Mouse (Mus musculus) hindbrain, embryonic 14.5 days (tissue): ENCODE results near the gene Gopc. TPM values are rescaled to one million over a fixed set of nuclear protein-coding genes. Genes with fewer than 3 reads are reported as not detected.

Experiments used
- ATAC-seq: fragments of 200-750 bp; cut with Nextera tagmentation; 2 replicates; pipeline ENCODE4 v1.8.0; 2017; ENCODE audit warnings: moderate number of reproducible peaks, mild to moderate bottlenecking, moderate TSS enrichment, moderate library complexity; ENCODE audit not compliant: low FRiP score
- DNase-seq: peaks from one replicate; pipeline ENCODE4 v3.0.0-alpha.2; 2015; ENCODE audit warnings: low spot score
- H3K27ac ChIP-seq: fragments of 300-500 bp; sonication (generic); 2 replicates; pipeline ENCODE4 v1.5.1; 2014; ENCODE audit warnings: mild to moderate bottlenecking, moderate library complexity
- H3K27me3 ChIP-seq: fragments of 300-500 bp; sonication (generic); 2 replicates; pipeline ENCODE4 v1.6.1; 2014; ENCODE audit warnings: mild to moderate bottlenecking, low read length, mixed read lengths; ENCODE audit not compliant: control insufficient read depth, insufficient read depth
- H3K36me3 ChIP-seq: fragments of 300-500 bp; sonication (generic); replicated peaks from 2 replicates; pipeline ENCODE4 v1.6.1; 2014; ENCODE audit not compliant: control insufficient read depth, insufficient read depth
- H3K4me1 ChIP-seq: fragments of 300-500 bp; sonication (generic); replicated peaks from 2 replicates; pipeline ENCODE4 v1.6.1; 2014; ENCODE audit warnings: antibody characterized with exemption, low read length, mixed read lengths; ENCODE audit not compliant: control insufficient read depth, insufficient read depth
- H3K4me2 ChIP-seq: fragments of 300-500 bp; sonication (generic); replicated peaks from 2 replicates; pipeline ENCODE4 v1.6.1; 2014; ENCODE audit warnings: mild to moderate bottlenecking, moderate library complexity
- H3K4me3 ChIP-seq: fragments of 300-500 bp; sonication (generic); replicated peaks from 2 replicates; pipeline ENCODE4 v1.5.1; 2014; ENCODE audit warnings: mild to moderate bottlenecking, low read length
- H3K9ac ChIP-seq: fragments of 300-500 bp; sonication (generic); 2 replicates; pipeline ENCODE4 v1.6.1; 2014
- H3K9me3 ChIP-seq: fragments of 300-500 bp; sonication (generic); 2 replicates; pipeline ENCODE4 v1.6.1; 2016; ENCODE audit warnings: low read length; ENCODE audit not compliant: control insufficient read depth
- WGBS: fragments of 180-500 bp; shearing (Covaris S2); extraction: QIAGEN DNeasy Blood & Tissue Kit; methylation state at CpG from one replicate; pipeline ENCODE4 v1.1.7; 2014; 5-methylcytosine and 5-hydroxymethylcytosine counted together
- polyA plus RNA-seq: library from polyadenylated mRNA; unstranded; fragments of >200 nt; fragmentation: Nextera tagmentation; extraction: Ambion mirVana; gene quantifications from 2 replicates; pipeline ENCODE4 v1.2.1, GENCODE M21; 2014

Gopc gene
- 26.1 and 27.4 TPM in 2 replicates for polyA plus RNA-seq

GRCm38 (mm10) chr10:52381845-52382591 is at the start of gene Gopc:
Gopc (minus strand) TSS chr10:52382124.
- H3K4me1 ChIP-seq: peaks cover 28% of the 10 kb centered on the region
- no peaks in the 10 kb centered on the region for H3K9me3 ChIP-seq
- peak within 1 kb of the TSS; percentile 78 for H3K4me2 ChIP-seq
- peak; percentile 99 for ATAC-seq
- H3K9ac ChIP-seq: peak within 1 kb of the TSS; percentile 88
- no peaks in the 10 kb centered on the region for H3K27me3 ChIP-seq
- under 1% methylated on average over 70 of the region's 71 CpGs for WGBS
- H3K36me3 ChIP-seq: no peaks in the 10 kb centered on the region
- DNase-seq: peak; percentile 98
- peak within 1 kb of the TSS; percentile 85 for H3K4me3 ChIP-seq
- H3K27ac ChIP-seq: peak within 1 kb of the TSS; percentile 95

GRCm38 (mm10) chr10:52430953-52431352 is 49.0 kb upstream of the Gopc start:
- no peaks in the 10 kb centered on the region for H3K9me3 ChIP-seq
- H3K9ac ChIP-seq: no peak overlapping the region
- no peaks in the 10 kb centered on the region for H3K27me3 ChIP-seq
- ATAC-seq (no peak), DNase-seq (no peak)
- no peak overlapping the region for H3K4me3 ChIP-seq
- 98% methylated on average over 1 of the region's 1 CpGs for WGBS
- peaks cover 59% of the 10 kb centered on the region for H3K36me3 ChIP-seq
- H3K27ac ChIP-seq: no peak overlapping the region
- H3K4me1 ChIP-seq: peaks cover 14% of the 10 kb centered on the region; the same call in 1 of the 2 replicates
- H3K4me2 ChIP-seq: no peak overlapping the region

GRCm38 (mm10) chr10:52427634-52428415 is 45.9 kb upstream of the Gopc start:
- DNase-seq: no peak
- 40% methylated on average over 2 of the region's 2 CpGs for WGBS
- no peak for ATAC-seq
- Histone ChIP-seq H3K36me3 (peaks cover 30% of the 10 kb centered on the region), H3K27ac (no peak overlapping the region), H3K4me3 (no peak overlapping the region), H3K9me3 (no peaks in the 10 kb centered on the region), H3K4me2 (no peak overlapping the region), H3K27me3 (no peaks in the 10 kb centered on the region), H3K9ac (no peak overlapping the region), H3K4me1 (peaks cover 15% of the 10 kb centered on the region; the same call in 1 of the 2 replicates)

- 89% methylated on average over 7 of the region's 7 CpGs for WGBS
- DNase-seq: no peak
- Histone ChIP-seq H3K27ac (no peak overlapping the region), H3K9me3 (no peaks in the 10 kb centered on the region), H3K9ac (no peak overlapping the region), H3K4me2 (no peak overlapping the region), H3K27me3 (no peaks in the 10 kb centered on the region), H3K4me3 (no peak overlapping the region), H3K4me1 (peaks cover 17% of the 10 kb centered on the region; the same call in 1 of the 2 replicates), H3K36me3 (peaks cover 18% of the 10 kb centered on the region)
- no peak for ATAC-seq
Measured at GRCm38 (mm10) chr10:52426314-52426980, 44.5 kb upstream of the Gopc start.

- Histone ChIP-seq H3K4me2 (no peak overlapping the region), H3K9ac (no peak overlapping the region), H3K36me3 (no peaks in the 10 kb centered on the region), H3K9me3 (no peaks in the 10 kb centered on the region), H3K4me1 (peaks cover 44% of the 10 kb centered on the region), H3K4me3 (no peak overlapping the region), H3K27ac (no peak overlapping the region), H3K27me3 (no peaks in the 10 kb centered on the region)
- ATAC-seq: no peak
- WGBS: 81% methylated on average over 2 of the region's 2 CpGs
- DNase-seq: no peak
Measured at GRCm38 (mm10) chr10:52423097-52423496, 41.2 kb upstream of the Gopc start.

GRCm38 (mm10) chr10:52421716-52422115 is 39.8 kb upstream of the Gopc start:
- H3K9me3 ChIP-seq: no peaks in the 10 kb centered on the region
- peaks cover 35% of the 10 kb centered on the region for H3K4me1 ChIP-seq
- 94% methylated on average over 6 of the region's 6 CpGs for WGBS
- no peaks in the 10 kb centered on the region for H3K36me3 ChIP-seq
- no peak for ATAC-seq
- no peaks in the 10 kb centered on the region for H3K27me3 ChIP-seq
- H3K4me3 ChIP-seq: no peak overlapping the region
- H3K27ac ChIP-seq: no peak overlapping the region
- DNase-seq: no peak
- H3K4me2 ChIP-seq: no peak overlapping the region
- H3K9ac ChIP-seq: no peak overlapping the region

- 89% methylated on average over 1 of the region's 1 CpGs for WGBS
- no peaks in the 10 kb centered on the region for H3K27me3 ChIP-seq
- no peak for ATAC-seq
Measured at GRCm38 (mm10) chr10:52420526-52420925, 38.6 kb upstream of the Gopc start.

GRCm38 (mm10) chr10:52419402-52419801 is 37.5 kb upstream of the Gopc start:
- H3K27me3 ChIP-seq: no peaks in the 10 kb centered on the region
- no peaks in the 10 kb centered on the region for H3K9me3 ChIP-seq
- H3K4me3 ChIP-seq: peak overlapping the region; percentile 81
- no peak overlapping the region for H3K27ac ChIP-seq
- peak overlapping the region; percentile 79 for H3K9ac ChIP-seq
- H3K4me2 ChIP-seq: peak overlapping the region; percentile 72
- ATAC-seq: no peak
- H3K36me3 ChIP-seq: no peaks in the 10 kb centered on the region
- DNase-seq: no peak
- 73% methylated on average over 4 of the region's 4 CpGs for whole genome bisulfite sequencing
- H3K4me1 ChIP-seq: peaks cover 30% of the 10 kb centered on the region

More at GRCm38 (mm10) chr10:52420526-52420925, 38.6 kb upstream of the Gopc start:
- Histone ChIP-seq H3K4me2 (no peak overlapping the region), H3K4me1 (peaks cover 30% of the 10 kb centered on the region), H3K27ac (no peak overlapping the region), H3K9me3 (no peaks in the 10 kb centered on the region), H3K4me3 (no peak overlapping the region), H3K36me3 (no peaks in the 10 kb centered on the region), H3K9ac (no peak overlapping the region)
- no peak for DNase-seq

GRCm38 (mm10) chr10:52418931-52419330 is 37.0 kb upstream of the Gopc start:
- Histone ChIP-seq H3K9me3 (no peaks in the 10 kb centered on the region), H3K4me1 (peaks cover 30% of the 10 kb centered on the region), H3K4me2 (peak overlapping the region; percentile 72), H3K27me3 (no peaks in the 10 kb centered on the region), H3K4me3 (peak overlapping the region; percentile 81), H3K27ac (no peak overlapping the region), H3K9ac (peak overlapping the region; percentile 79), H3K36me3 (no peaks in the 10 kb centered on the region)
- no peak for DNase-seq
- 66% methylated on average over 5 of the region's 5 CpGs for WGBS
- ATAC-seq: no peak
